Mouse (Mus musculus) MEL (cell line): ENCODE data around the gene Agbl3. TPM values are rescaled to one million over a fixed set of nuclear protein-coding genes. Genes with fewer than 3 reads are reported as not detected.
A peak's percentile ranks its signal among the peaks of the same experiment; 100 is the strongest.

Experiments used
- DNase-seq: peaks from one replicate; pipeline ENCODE4 v3.0.0; 2011; ENCODE audit warnings: low read depth, low spot score
- H3K27ac ChIP-seq: 2 replicates; pipeline ENCODE4 v1.5.1; 2012; ENCODE audit warnings: low read depth, mild to moderate bottlenecking, control low read depth, low read length, moderate library complexity; ENCODE audit not compliant: control insufficient read depth
- H3K27me3 ChIP-seq, 2 experiments: fragments of 150-350 bp in 1 of 2; sonication (generic) in 1 of 2; 2 replicates each; pipeline ENCODE4 v1.6.1; 2012; ENCODE audit warnings: low read length in 2 of 2, mild to moderate bottlenecking in 2 of 2, improper control_type of control experiment in 1 of 2, moderate library complexity in 1 of 2; ENCODE audit not compliant: insufficient read depth in 2 of 2, control insufficient read depth in 1 of 2
- H3K36me3 ChIP-seq, 2 experiments: 2 replicates each; pipeline ENCODE4 v1.6.1; 2012 to 2014; ENCODE audit warnings: low read length in 2 of 2, improper control_type of control experiment in 1 of 2, inconsistent platforms in 1 of 2, mild to moderate bottlenecking in 1 of 2; ENCODE audit not compliant: insufficient read depth in 2 of 2, control insufficient read depth in 1 of 2
- H3K4me1 ChIP-seq, 2 experiments: fragments of 150-350 bp in 1 of 2; sonication (generic) in 1 of 2; 2 replicates each; pipeline ENCODE4 v1.6.1; 2012; ENCODE audit warnings: low read length in 2 of 2, improper control_type of control experiment in 1 of 2, mild to moderate bottlenecking in 1 of 2; ENCODE audit not compliant: insufficient read depth in 2 of 2, control insufficient read depth in 1 of 2
- H3K4me3 ChIP-seq, 2 experiments: fragments of 150-350 bp in 1 of 2; sonication (generic) in 1 of 2; 2 replicates each; pipeline ENCODE4 v1.5.1; 2012; ENCODE audit warnings: low read depth in 2 of 2, low read length in 2 of 2, mild to moderate bottlenecking in 2 of 2, moderate library complexity in 2 of 2, control low read depth in 1 of 2, improper control_type of control experiment in 1 of 2; ENCODE audit not compliant: control insufficient read depth in 1 of 2, insufficient read depth in 1 of 2
- H3K79me2 ChIP-seq: 2 replicates; pipeline ENCODE4 v1.6.1; 2012; ENCODE audit warnings: mild to moderate bottlenecking, low read length, moderate library complexity; ENCODE audit not compliant: control insufficient read depth, poor library complexity, insufficient read depth
- H3K9ac ChIP-seq: 2 replicates; pipeline ENCODE4 v1.6.1; 2012; ENCODE audit warnings: low read depth, mild to moderate bottlenecking, control low read depth, low read length, moderate library complexity; ENCODE audit not compliant: control insufficient read depth, poor library complexity, severe bottlenecking
- H3K9me3 ChIP-seq: fragments of 150-350 bp; sonication (generic); replicated peaks from 2 replicates; pipeline ENCODE4 v1.6.1; 2012; ENCODE audit warnings: mild to moderate bottlenecking, low read length, improper control_type of control experiment, moderate library complexity; ENCODE audit not compliant: insufficient read depth
- BHLHE40 ChIP-seq: IDR thresholded peaks from 2 replicates; pipeline ENCODE4 v1.6.1; 2012; ENCODE audit warnings: low read depth, mild to moderate bottlenecking, inconsistent platforms, low read length, improper control_type of control experiment, borderline replicate concordance
- CHD1 ChIP-seq: IDR thresholded peaks from 2 replicates; pipeline ENCODE4 v1.6.1; 2012; ENCODE audit warnings: low read depth, mild to moderate bottlenecking, inconsistent platforms, low read length, improper control_type of control experiment
- CHD2 ChIP-seq: IDR thresholded peaks from 2 replicates; pipeline ENCODE4 v1.6.1; 2011; ENCODE audit warnings: low read length, improper control_type of control experiment
- CTCF ChIP-seq, 3 experiments: IDR thresholded peaks in 2 of 3; conservative IDR thresholded peaks in 1 of 3; 2 replicates each; pipeline ENCODE4 v1.5.1; 2011 to 2012; ENCODE audit warnings: low read length in 3 of 3, low read depth in 2 of 3, mild to moderate bottlenecking in 2 of 3, improper control_type of control experiment in 1 of 3, inconsistent platforms in 1 of 3, mixed read lengths in 1 of 3, moderate library complexity in 1 of 3; ENCODE audit not compliant: control insufficient read depth in 1 of 3, insufficient read depth in 1 of 3, poor library complexity in 1 of 3, severe bottlenecking in 1 of 3
- E2F4 ChIP-seq: IDR thresholded peaks from 2 replicates; pipeline ENCODE4 v1.6.1; 2011; ENCODE audit warnings: low read depth, low read length, improper control_type of control experiment, borderline replicate concordance
- ELF1 ChIP-seq: IDR thresholded peaks from 2 replicates; pipeline ENCODE4 v1.6.1; 2014; ENCODE audit warnings: low read depth, mild to moderate bottlenecking, inconsistent platforms, low read length, improper control_type of control experiment, moderate library complexity
- EP300 ChIP-seq, 2 experiments: IDR thresholded peaks; 2 replicates each; pipeline ENCODE4 v1.6.1; 2011; ENCODE audit warnings: improper control_type of control experiment in 2 of 2, low read length in 2 of 2, low read depth in 1 of 2, mild to moderate bottlenecking in 1 of 2
- ETS1 ChIP-seq: IDR thresholded peaks from 2 replicates; pipeline ENCODE4 v1.6.1; 2012; ENCODE audit warnings: low read depth, mild to moderate bottlenecking, inconsistent platforms, low read length, improper control_type of control experiment, moderate library complexity
- GABPA ChIP-seq: IDR thresholded peaks from 2 replicates; pipeline ENCODE4 v1.6.1; 2012; ENCODE audit warnings: low read depth, mild to moderate bottlenecking, inconsistent platforms, low read length, improper control_type of control experiment, moderate library complexity
- GATA1 ChIP-seq: IDR thresholded peaks from 2 replicates; pipeline ENCODE4 v1.6.1; 2011; ENCODE audit warnings: low read depth, low read length, improper control_type of control experiment
- HCFC1 ChIP-seq: IDR thresholded peaks from 2 replicates; pipeline ENCODE4 v1.6.1; 2012; ENCODE audit warnings: low read depth, mild to moderate bottlenecking, inconsistent platforms, low read length, improper control_type of control experiment, moderate library complexity
- JUND ChIP-seq: IDR thresholded peaks from 2 replicates; pipeline ENCODE4 v1.6.1; 2011; ENCODE audit warnings: low read depth, mild to moderate bottlenecking, improper control_type of control experiment, low read length
- MAFK ChIP-seq: IDR thresholded peaks from 2 replicates; pipeline ENCODE4 v1.6.1; 2011; ENCODE audit warnings: low read depth, mild to moderate bottlenecking, low read length, improper control_type of control experiment, borderline replicate concordance
- MAX ChIP-seq: IDR thresholded peaks from 2 replicates; pipeline ENCODE4 v1.6.1; 2011; ENCODE audit warnings: low read length, improper control_type of control experiment
- MAZ ChIP-seq: IDR thresholded peaks from 2 replicates; pipeline ENCODE4 v1.6.1; 2012; ENCODE audit warnings: low read depth, mild to moderate bottlenecking, inconsistent platforms, low read length, improper control_type of control experiment
- MEF2A ChIP-seq: IDR thresholded peaks from 2 replicates; pipeline ENCODE4 v1.6.1; 2014; ENCODE audit warnings: low read depth, mild to moderate bottlenecking, inconsistent platforms, low read length, improper control_type of control experiment; ENCODE audit not compliant: poor library complexity, insufficient replicate concordance, severe bottlenecking; ENCODE audit errors: extremely low read depth
- NELFE ChIP-seq: IDR thresholded peaks from 2 replicates; pipeline ENCODE4 v1.6.1; 2011; ENCODE audit warnings: low read depth, low read length, improper control_type of control experiment
- POLR2AphosphoS5 ChIP-seq: IDR thresholded peaks from 2 replicates; pipeline ENCODE4 v1.6.1; 2012; ENCODE audit warnings: low read depth, borderline replicate concordance, mild to moderate bottlenecking, inconsistent platforms, low read length, moderate library complexity, mixed read lengths
- RAD21 ChIP-seq: IDR thresholded peaks from 2 replicates; pipeline ENCODE4 v1.6.1; 2011; ENCODE audit warnings: mild to moderate bottlenecking, low read depth, low read length, improper control_type of control experiment
- SMC3 ChIP-seq: IDR thresholded peaks from 2 replicates; pipeline ENCODE4 v1.6.1; 2011; ENCODE audit warnings: low read depth, low read length, improper control_type of control experiment
- TBP ChIP-seq: IDR thresholded peaks from 2 replicates; pipeline ENCODE4 v1.8.0; 2011; ENCODE audit warnings: low read depth, low read length, improper control_type of control experiment
- UBTF ChIP-seq: IDR thresholded peaks from 2 replicates; pipeline ENCODE4 v1.6.1; 2012; ENCODE audit warnings: low read depth, mild to moderate bottlenecking, inconsistent platforms, low read length, improper control_type of control experiment, moderate library complexity, borderline replicate concordance; ENCODE audit not compliant: insufficient read depth
- USF2 ChIP-seq, 2 experiments: IDR thresholded peaks; 2 replicates each; pipeline ENCODE4 v1.6.1; 2011 to 2012; ENCODE audit warnings: improper control_type of control experiment in 2 of 2, low read length in 2 of 2, borderline replicate concordance in 1 of 2, inconsistent platforms in 1 of 2, low read depth in 1 of 2, mild to moderate bottlenecking in 1 of 2; ENCODE audit not compliant: insufficient read depth in 1 of 2
- ZC3H11A ChIP-seq: IDR thresholded peaks from 2 replicates; pipeline ENCODE4 v1.6.1; 2012; ENCODE audit warnings: low read depth, mild to moderate bottlenecking, inconsistent platforms, low read length, improper control_type of control experiment
- ZKSCAN1 ChIP-seq: IDR thresholded peaks from 2 replicates; pipeline ENCODE4 v1.6.1; 2012; ENCODE audit warnings: low read depth, mild to moderate bottlenecking, inconsistent platforms, low read length, improper control_type of control experiment, moderate library complexity
- ZMIZ1 ChIP-seq: IDR thresholded peaks from 2 replicates; pipeline ENCODE4 v1.6.1; 2012; ENCODE audit warnings: low read depth, mild to moderate bottlenecking, inconsistent platforms, low read length, improper control_type of control experiment, moderate library complexity
- polyA plus RNA-seq, 2 experiments: library from polyadenylated mRNA; stranded (reverse) in 1 of 2; unstranded in 1 of 2; fragments of >175 nt in 1 of 2; fragments of >200 nt in 1 of 2; gene quantifications; 2 replicates each; pipeline versions ENCODE4 v1.2.1 to v1.2.4; 2012; ENCODE audit warnings: low replicate concordance in 2 of 2, low read depth in 1 of 2; ENCODE audit not compliant: insufficient read length in 2 of 2, insufficient read depth in 1 of 2, missing spikeins in 1 of 2
- total RNA-seq: library from RNA; depleted of rRNA; stranded (reverse); fragments of 300-350 nt; gene quantifications from 2 replicates; pipeline ENCODE4 v1.2.3, GENCODE M21; 2012

The Agbl3 gene
- total and polyA plus RNA-seq, 3 experiments = 1.3 TPM; not detected in 2

- Histone ChIP-seq H3K9me3 (no peaks in the 10 kb centered on the region), H3K79me2 (no peaks in the 10 kb centered on the region), H3K27ac (no peak overlapping the region), H3K36me3 (no peaks in the 10 kb centered on the region), H3K4me3 (no peak overlapping the region), H3K4me1 (no peaks in the 10 kb centered on the region), H3K9ac (no peak overlapping the region), H3K27me3 (peaks cover 5 to 6% of the 10 kb centered on the region in 2 experiments; a peak in 2 of 4 replicates)
- peak; percentile 80 for DNase-seq
- TF ChIP-seq CHD1 = no peak
- TF ChIP-seq EP300 (IDR thresholded peaks at IDR 0.05; ENCODE audit: low read depth in 1 of 2, low read length in 2 of 2) = no peak
- no peak for TF ChIP-seq UBTF
- TF ChIP-seq BHLHE40 = no peak
- no peak for TF ChIP-seq GATA1
- TF ChIP-seq ZC3H11A = peak; percentile 72
- TF ChIP-seq MAX = no peak
- no peak for TF ChIP-seq CHD2
- no peak for TF ChIP-seq ELF1
- TF ChIP-seq ZMIZ1 = no peak
- peak; percentile 48 to 82 (median 65) for TF ChIP-seq CTCF (IDR thresholded peaks at IDR 0.05 in 2 of 3, conservative IDR thresholded peaks at IDR 0.05 in 1 of 3; ENCODE audit: control insufficient read depth in 1 of 3, insufficient read depth in 1 of 3, low read depth in 2 of 3, low read length in 3 of 3, poor library complexity in 1 of 3, severe bottlenecking in 1 of 3)
- no peak for TF ChIP-seq TBP
- no peak for TF ChIP-seq GABPA
- peak; percentile 83 for TF ChIP-seq SMC3
- no peak for TF ChIP-seq MAZ
- no peak for TF ChIP-seq MEF2A
- TF ChIP-seq ZKSCAN1 = no peak
- TF ChIP-seq USF2 (IDR thresholded peaks at IDR 0.05; ENCODE audit: borderline replicate concordance in 1 of 2, insufficient read depth in 1 of 2, low read depth in 1 of 2, low read length in 2 of 2) = no peak
- no peak for TF ChIP-seq ETS1
- TF ChIP-seq JUND = no peak
- no peak for TF ChIP-seq HCFC1
- TF ChIP-seq POLR2AphosphoS5 = no peak
- no peak for TF ChIP-seq MAFK
- TF ChIP-seq RAD21 = peak; percentile 81
- TF ChIP-seq E2F4 = no peak
- no peak for TF ChIP-seq NELFE
Observed at GRCm38 (mm10) chr6:34760023-34760422, 20.2 kb upstream of the Agbl3 start.
